Mouse (Mus musculus): Measurements from ENCODE around the gene Gstt3. TPM values are rescaled to one million over a fixed set of nuclear protein-coding genes. Genes with fewer than 3 reads are reported as not detected.
A peak's percentile ranks its signal among the peaks of the same experiment; 100 is the strongest.

Gene Gstt3
- polyA plus RNA-seq (2012; rRNA removed), result 4.3 and 4.4 TPM in 2 replicates

DNA sequence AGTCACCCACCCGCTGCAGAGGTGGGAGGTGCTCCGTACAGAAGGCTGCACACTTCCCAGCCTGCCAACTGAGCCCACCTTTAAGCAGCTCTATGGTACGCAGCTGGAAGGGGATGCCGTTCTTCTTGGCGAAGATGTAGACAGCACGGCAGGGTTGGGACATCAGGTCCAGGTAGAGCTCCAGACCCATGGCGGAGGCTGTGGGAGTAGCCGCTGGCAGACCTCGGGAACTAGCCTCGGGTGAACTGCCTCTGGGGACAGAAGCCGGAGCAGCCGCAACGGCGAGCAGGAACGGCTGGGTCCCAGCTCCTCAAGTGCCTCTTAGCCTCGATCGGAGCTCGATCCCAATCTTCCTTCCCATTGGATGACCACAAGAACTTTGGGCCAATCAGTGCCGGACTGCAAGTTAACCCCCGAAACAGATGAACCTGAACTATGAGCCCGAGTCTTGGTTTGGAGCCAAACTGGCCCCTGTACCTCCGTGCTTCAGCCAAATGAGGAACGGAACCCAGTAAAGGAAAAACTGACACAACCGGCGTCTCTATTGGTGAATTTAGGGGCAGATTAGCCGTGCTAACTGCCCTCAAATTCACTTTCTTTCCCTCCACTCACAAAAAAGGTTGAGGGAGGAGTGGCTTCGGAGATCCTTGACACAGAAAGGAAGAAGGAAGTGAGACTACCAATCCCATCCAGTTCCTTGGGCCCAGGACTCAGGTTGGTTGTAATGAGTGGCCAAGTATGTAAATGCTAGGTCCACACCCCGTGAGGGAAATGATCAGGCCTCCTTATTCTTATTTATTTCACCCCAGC, at the start of gene Gstt3, which contains the start of gene Gm20441:
Gene Gstt3 (minus strand): TSS at position 646 of the 810 bp plus-strand sequence.
Gene Gm20441 (minus strand): TSS at position 186 of the 810 bp plus-strand sequence.
- DNase-seq (ENCODE audit: low read depth in 1 of 2, low spot score in 2 of 2), result peak; percentile 18 to 23
- H3K4me1 ChIP-seq (ENCODE audit: control insufficient read depth, insufficient read depth, insufficient read length), result no peaks in the 10 kb centered on the region; the same call in 1 of the 2 replicates
- H3K27me3 ChIP-seq (ENCODE audit: control insufficient read depth, insufficient read depth, low read length), result no peaks in the 10 kb centered on the region
- 1% methylated on average over 28 of the region's 28 CpGs for WGBS
- peak within 1 kb of the TSS; percentile 61 for H3K4me3 ChIP-seq (ENCODE audit: extremely low read depth, insufficient read depth, insufficient read length)
- 0 out of 2 replicates have a peak within 1 kb of the TSS, but pooled peaks have one; percentile 43 for H3K27ac ChIP-seq (ENCODE audit: insufficient read depth, low read length)
- no peak for TF ChIP-seq POLR2A (IDR thresholded peaks at IDR 0.05; ENCODE audit: low read depth, low read length)
- no peak for TF ChIP-seq CTCF (IDR thresholded peaks at IDR 0.05; ENCODE audit: extremely low read depth, insufficient read depth, insufficient read length, insufficient replicate concordance)
- no peaks in the 10 kb centered on the region for H3K36me3 ChIP-seq (ENCODE audit: control insufficient read depth, insufficient read depth, low read length)

- no peak overlapping the region for H3K4me3 ChIP-seq (ENCODE audit: extremely low read depth, insufficient read depth, insufficient read length)
- 80% methylated on average over 2 of the region's 2 CpGs for WGBS
- H3K27ac ChIP-seq (ENCODE audit: insufficient read depth, low read length), result no peak overlapping the region
- no peaks in the 10 kb centered on the region for H3K27me3 ChIP-seq (ENCODE audit: control insufficient read depth, insufficient read depth, low read length)
- H3K36me3 ChIP-seq (ENCODE audit: control insufficient read depth, insufficient read depth, low read length), result no peaks in the 10 kb centered on the region
- H3K4me1 ChIP-seq (ENCODE audit: control insufficient read depth, insufficient read depth, insufficient read length), result 0 out of 2 replicates have a peak, but pooled peaks cover 5% of the 10 kb centered on the region
- no peak for DNase-seq (ENCODE audit: low read depth in 1 of 2, low spot score in 2 of 2)
- TF ChIP-seq CTCF (IDR thresholded peaks at IDR 0.05; ENCODE audit: extremely low read depth, insufficient read depth, insufficient read length, insufficient replicate concordance), result no peak
Measured at GRCm38 (mm10) chr10:75830275-75830670, 49.1 kb upstream of the Gstt3 start.

DNA sequence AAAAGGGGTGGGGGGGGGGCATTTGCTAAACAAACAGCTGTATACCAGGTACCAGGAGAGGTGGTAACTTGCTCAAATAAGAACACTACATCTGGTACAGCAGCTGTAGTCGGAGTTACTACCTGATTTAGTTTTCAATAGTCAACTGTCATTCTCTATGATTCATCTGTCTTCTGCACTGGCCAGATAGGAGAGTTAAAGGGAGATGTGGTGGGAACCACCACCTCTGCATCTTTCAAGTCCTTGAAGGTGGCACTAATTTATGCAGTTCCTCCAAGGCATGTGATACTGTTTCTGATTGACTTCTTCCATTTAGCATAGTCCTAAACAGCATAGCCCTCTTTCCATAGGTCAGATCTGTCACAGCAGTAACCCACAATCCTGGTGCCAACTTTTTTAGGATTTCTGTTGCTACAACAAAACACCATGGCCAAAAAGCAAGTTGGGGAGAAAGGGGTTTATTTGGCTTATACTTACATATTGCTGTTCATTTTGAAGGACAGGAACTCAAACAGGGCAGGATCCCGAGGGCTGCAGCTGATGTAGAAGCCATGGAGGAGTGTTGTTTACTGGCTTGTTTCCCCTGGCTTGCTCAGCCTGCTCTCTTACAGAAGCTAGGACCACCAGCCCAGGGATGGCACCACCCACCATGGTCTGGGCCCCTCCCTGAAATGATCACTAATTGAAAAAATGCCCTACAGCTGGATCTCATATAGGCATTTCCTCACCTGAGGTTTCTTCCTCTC, 48.5 kb upstream of the Gstt3 start:
- DNase-seq (ENCODE audit: low read depth in 1 of 2, low spot score in 2 of 2), result no peak
- Histone ChIP-seq H3K27ac (ENCODE audit: insufficient read depth, low read length) (no peak overlapping the region), H3K4me3 (ENCODE audit: extremely low read depth, insufficient read depth, insufficient read length) (no peak overlapping the region), H3K36me3 (ENCODE audit: control insufficient read depth, insufficient read depth, low read length) (no peaks in the 10 kb centered on the region), H3K4me1 (ENCODE audit: control insufficient read depth, insufficient read depth, insufficient read length) (0 out of 2 replicates have a peak, but pooled peaks cover 5% of the 10 kb centered on the region), H3K27me3 (ENCODE audit: control insufficient read depth, insufficient read depth, low read length) (no peaks in the 10 kb centered on the region)
- WGBS, result 70% methylated on average over 2 of the region's 2 CpGs
- TF ChIP-seq CTCF (IDR thresholded peaks at IDR 0.05; ENCODE audit: extremely low read depth, insufficient read depth, insufficient read length, insufficient replicate concordance) (no peak), POLR2A (IDR thresholded peaks at IDR 0.05; ENCODE audit: low read depth, low read length) (no peak)

DNA sequence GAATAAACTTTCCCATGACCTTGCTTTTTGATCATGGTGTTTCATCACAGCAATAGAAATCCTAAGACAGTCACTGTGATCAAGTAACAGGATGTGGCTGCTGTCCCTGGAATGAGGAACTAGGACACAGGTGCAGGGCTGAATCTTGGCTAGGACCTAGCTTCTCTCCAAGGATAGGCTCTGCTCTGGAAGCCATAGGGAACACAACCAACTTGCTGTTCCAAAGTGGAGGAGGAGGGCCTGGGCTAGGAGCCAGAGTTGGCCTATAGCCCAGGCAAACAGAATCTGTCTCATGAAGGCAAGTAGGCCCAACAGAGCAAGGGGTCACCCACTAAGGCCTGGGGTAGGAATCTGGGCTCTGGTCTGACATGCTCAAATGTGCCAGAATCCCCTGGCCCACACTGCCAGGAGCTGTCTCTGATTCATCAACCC, 47.3 kb upstream of the Gstt3 start:
- Histone ChIP-seq H3K27ac (ENCODE audit: insufficient read depth, low read length) (no peak overlapping the region), H3K4me3 (ENCODE audit: extremely low read depth, insufficient read depth, insufficient read length) (no peak overlapping the region), H3K36me3 (ENCODE audit: control insufficient read depth, insufficient read depth, low read length) (no peaks in the 10 kb centered on the region), H3K4me1 (ENCODE audit: control insufficient read depth, insufficient read depth, insufficient read length) (0 out of 2 replicates have a peak, but pooled peaks cover 4% of the 10 kb centered on the region), H3K27me3 (ENCODE audit: control insufficient read depth, insufficient read depth, low read length) (no peaks in the 10 kb centered on the region)
- DNase-seq (ENCODE audit: low read depth in 1 of 2, low spot score in 2 of 2), result no peak
- TF ChIP-seq CTCF (IDR thresholded peaks at IDR 0.05; ENCODE audit: extremely low read depth, insufficient read depth, insufficient read length, insufficient replicate concordance) (no peak), POLR2A (IDR thresholded peaks at IDR 0.05; ENCODE audit: low read depth, low read length) (no peak)

- H3K4me1 ChIP-seq (ENCODE audit: control insufficient read depth, insufficient read depth, insufficient read length), result no peaks in the 10 kb centered on the region
- H3K4me3 ChIP-seq (ENCODE audit: extremely low read depth, insufficient read depth, insufficient read length), result no peak overlapping the region
- no peak overlapping the region for H3K27ac ChIP-seq (ENCODE audit: insufficient read depth, low read length)
- DNase-seq (ENCODE audit: low read depth in 1 of 2, low spot score in 2 of 2), result no peak
- no peaks in the 10 kb centered on the region for H3K27me3 ChIP-seq (ENCODE audit: control insufficient read depth, insufficient read depth, low read length)
- 92% methylated on average over 4 of the region's 4 CpGs for WGBS
- H3K36me3 ChIP-seq (ENCODE audit: control insufficient read depth, insufficient read depth, low read length), result no peaks in the 10 kb centered on the region
- TF ChIP-seq CTCF (IDR thresholded peaks at IDR 0.05; ENCODE audit: extremely low read depth, insufficient read depth, insufficient read length, insufficient replicate concordance), result no peak
- TF ChIP-seq POLR2A (IDR thresholded peaks at IDR 0.05; ENCODE audit: low read depth, low read length), result no peak
Measured at GRCm38 (mm10) chr10:75827668-75828360, 46.6 kb upstream of the Gstt3 start.

DNA sequence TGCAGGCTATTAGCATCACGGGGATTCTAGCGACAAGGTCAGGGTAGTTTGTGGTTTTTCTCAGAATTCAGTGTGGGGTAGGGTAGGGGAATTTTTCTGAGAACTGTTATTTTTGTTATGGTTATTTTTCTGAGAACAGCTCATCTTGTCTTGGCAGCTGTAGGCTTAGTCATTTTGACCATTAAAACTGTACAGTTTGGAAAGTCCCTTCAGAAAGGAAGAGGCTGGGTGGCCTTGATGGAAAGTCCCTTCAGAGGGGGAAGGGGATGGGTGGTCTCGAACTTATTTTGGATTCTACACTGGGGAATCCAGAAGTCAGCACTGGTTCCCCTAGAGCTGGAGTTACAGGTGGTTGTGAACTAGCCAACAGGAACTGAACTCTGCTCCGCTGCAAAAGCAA, 43.3 kb upstream of the Gstt3 start:
- H3K4me3 ChIP-seq (ENCODE audit: extremely low read depth, insufficient read depth, insufficient read length), result no peak overlapping the region
- no peaks in the 10 kb centered on the region for H3K27me3 ChIP-seq (ENCODE audit: control insufficient read depth, insufficient read depth, low read length)
- H3K36me3 ChIP-seq (ENCODE audit: control insufficient read depth, insufficient read depth, low read length), result no peaks in the 10 kb centered on the region
- no peak for DNase-seq (ENCODE audit: low read depth in 1 of 2, low spot score in 2 of 2)
- no peak overlapping the region for H3K27ac ChIP-seq (ENCODE audit: insufficient read depth, low read length)
- no peak for TF ChIP-seq CTCF (IDR thresholded peaks at IDR 0.05; ENCODE audit: extremely low read depth, insufficient read depth, insufficient read length, insufficient replicate concordance)
- TF ChIP-seq POLR2A (IDR thresholded peaks at IDR 0.05; ENCODE audit: low read depth, low read length), result no peak
- no peaks in the 10 kb centered on the region for H3K4me1 ChIP-seq (ENCODE audit: control insufficient read depth, insufficient read depth, insufficient read length)
- whole genome bisulfite sequencing, result 49% methylated on average over 4 of the region's 4 CpGs
